Mouse (Mus musculus) liver, postnatal 0 days (tissue): Measurements from ENCODE around the gene Lat. TPM values are rescaled to one million over a fixed set of nuclear protein-coding genes. Genes with fewer than 3 reads are reported as not detected.

Experiments used
- ATAC-seq: fragments of 200-750 bp; cut with Nextera tagmentation; 2 replicates; pipeline ENCODE4 v1.8.0; 2017; ENCODE audit warnings: mild to moderate bottlenecking, moderate library complexity
- DNase-seq: peaks from one replicate; pipeline ENCODE4 v3.0.0-alpha.2; 2016
- H3K27ac ChIP-seq: fragments of 300-500 bp; sonication (generic); 2 replicates; pipeline ENCODE4 v1.5.1; 2014; ENCODE audit warnings: antibody characterized with exemption, moderate library complexity, mild to moderate bottlenecking, low read depth
- H3K27me3 ChIP-seq: fragments of 300-500 bp; sonication (generic); 2 replicates; pipeline ENCODE4 v1.6.1; 2014; ENCODE audit warnings: low read length, control low read depth, mixed read lengths; ENCODE audit not compliant: insufficient read depth
- H3K36me3 ChIP-seq: fragments of 300-500 bp; sonication (generic); replicated peaks from 2 replicates; pipeline ENCODE4 v1.6.1; 2014; ENCODE audit warnings: mild to moderate bottlenecking, control low read depth, low read length, moderate library complexity, mixed read lengths; ENCODE audit not compliant: insufficient read depth
- H3K4me1 ChIP-seq: fragments of 300-500 bp; sonication (generic); 2 replicates; pipeline ENCODE4 v1.6.1; 2014; ENCODE audit warnings: antibody characterized with exemption, mild to moderate bottlenecking, control low read depth; ENCODE audit not compliant: insufficient read depth
- H3K4me2 ChIP-seq: fragments of 300-500 bp; sonication (generic); 2 replicates; pipeline ENCODE4 v1.6.1; 2014; ENCODE audit warnings: low read depth, mild to moderate bottlenecking, low read length, moderate library complexity, mixed read lengths
- H3K4me3 ChIP-seq: fragments of 300-500 bp; sonication (generic); 2 replicates; pipeline ENCODE4 v1.5.1; 2014; ENCODE audit warnings: low read depth, low read length
- H3K9ac ChIP-seq: fragments of 300-500 bp; sonication (generic); replicated peaks from 2 replicates; pipeline ENCODE4 v1.6.1; 2014; ENCODE audit warnings: mild to moderate bottlenecking, moderate library complexity
- H3K9me3 ChIP-seq: fragments of 300-500 bp; sonication (generic); 2 replicates; pipeline ENCODE4 v1.6.1; 2016; ENCODE audit warnings: mild to moderate bottlenecking, control low read depth, low read length, mixed read lengths
- CTCF ChIP-seq: sonication (generic); IDR thresholded peaks from 2 replicates; pipeline ENCODE4 v1.5.1; 2016; ENCODE audit warnings: antibody characterized with exemption, low read depth
- EP300 ChIP-seq: IDR thresholded peaks from 2 replicates; pipeline ENCODE4 v1.6.1; 2016; ENCODE audit warnings: antibody characterized with exemption, low read depth, mild to moderate bottlenecking
- WGBS: fragments of 180-500 bp; shearing (Covaris S2); extraction: QIAGEN DNeasy Blood & Tissue Kit; methylation state at CpG from one replicate; pipeline ENCODE4 v1.1.7; 2014; ENCODE audit not compliant: insufficient replicate concordance; 5-methylcytosine and 5-hydroxymethylcytosine counted together
- polyA plus RNA-seq: library from polyadenylated mRNA; unstranded; fragments of >200 nt; fragmentation: Nextera tagmentation; extraction: Ambion mirVana; gene quantifications from 2 replicates; pipeline ENCODE4 v1.2.1, GENCODE M21; 2015

Lat gene
- polyA plus RNA-seq: 8.7 and 9.2 TPM in 2 replicates

- WGBS: 16% methylated on average over 13 of the region's 13 CpGs
- H3K4me3 ChIP-seq: no peak within 1 kb of the TSS
- H3K27ac ChIP-seq: no peak within 1 kb of the TSS
- H3K9me3 ChIP-seq: no peaks in the 10 kb centered on the region
- H3K36me3 ChIP-seq: peaks cover 30% of the 10 kb centered on the region
- H3K9ac ChIP-seq: peak within 1 kb of the TSS; percentile 21; the same call in 1 of the 2 replicates
- peak within 1 kb of the TSS; percentile 50 for H3K4me2 ChIP-seq
- H3K27me3 ChIP-seq: no peaks in the 10 kb centered on the region
- H3K4me1 ChIP-seq: no peaks in the 10 kb centered on the region
- TF ChIP-seq CTCF (no peak), EP300 (no peak)
- peak; percentile 61 for ATAC-seq
- peak; percentile 50 for DNase-seq
Measured at GRCm38 (mm10) chr7:126369393-126369792, at the start of gene Lat. Gene Lat, minus strand, starts transcription at chr7:126369570.

DNA sequence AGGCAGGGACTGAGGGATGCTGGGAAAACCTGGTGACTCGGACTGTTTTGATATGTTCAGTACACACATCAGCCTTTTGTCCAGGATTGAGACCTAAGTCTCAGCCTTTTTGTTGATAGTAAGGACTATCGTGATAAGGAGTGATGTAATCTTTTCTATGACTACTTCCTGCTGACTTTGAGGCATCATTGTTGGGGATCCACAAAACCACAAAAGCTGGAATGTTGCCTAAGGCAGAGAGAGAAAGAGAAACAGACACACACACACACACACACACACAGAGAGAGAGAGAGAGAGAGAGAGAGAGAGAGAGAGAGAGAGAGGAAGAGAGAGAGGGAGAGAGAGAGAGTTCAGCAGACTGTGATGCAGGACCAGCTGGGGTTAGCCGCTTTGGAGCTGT is 49.1 kb upstream of the Lat start:
- no peak for ATAC-seq
- no peaks in the 10 kb centered on the region for H3K9me3 ChIP-seq
- no peak for TF ChIP-seq CTCF
- TF ChIP-seq EP300: no peak
- no peak for DNase-seq
- no peaks in the 10 kb centered on the region for H3K27me3 ChIP-seq
- H3K4me2 ChIP-seq: no peak overlapping the region
- 51% methylated on average over 3 of the region's 3 CpGs for WGBS
- H3K4me3 ChIP-seq: no peak overlapping the region
- H3K27ac ChIP-seq: peak overlapping the region; percentile 76; the same call in 1 of the 2 replicates
- H3K36me3 ChIP-seq: no peaks in the 10 kb centered on the region
- H3K4me1 ChIP-seq: no peaks in the 10 kb centered on the region
- no peak overlapping the region for H3K9ac ChIP-seq

GRCm38 (mm10) chr7:126417606-126418005 is 48.2 kb upstream of the Lat start:
- DNase-seq (no peak), ATAC-seq (no peak)
- Histone ChIP-seq H3K4me1 (no peaks in the 10 kb centered on the region), H3K4me3 (no peak overlapping the region), H3K9ac (no peak overlapping the region), H3K36me3 (no peaks in the 10 kb centered on the region), H3K9me3 (no peaks in the 10 kb centered on the region), H3K4me2 (no peak overlapping the region), H3K27ac (peak overlapping the region; percentile 76), H3K27me3 (no peaks in the 10 kb centered on the region)
- no peak for TF ChIP-seq CTCF
- no peak for TF ChIP-seq EP300
- WGBS: 74% methylated on average over 4 of the region's 4 CpGs

GRCm38 (mm10) chr7:126417045-126417444 is 47.7 kb upstream of the Lat start:
- ATAC-seq (peak; percentile 37; the same call in 1 of the 2 replicates), DNase-seq (no peak)
- Histone ChIP-seq H3K27me3 (no peaks in the 10 kb centered on the region), H3K4me2 (peak overlapping the region; percentile 30; the same call in 1 of the 2 replicates), H3K36me3 (no peaks in the 10 kb centered on the region), H3K9me3 (no peaks in the 10 kb centered on the region), H3K9ac (no peak overlapping the region), H3K4me3 (no peak overlapping the region), H3K4me1 (no peaks in the 10 kb centered on the region), H3K27ac (peak overlapping the region; percentile 76)
- 41% methylated on average over 8 of the region's 8 CpGs for WGBS
- no peak for TF ChIP-seq EP300
- TF ChIP-seq CTCF: no peak

GRCm38 (mm10) chr7:126416615-126417014 is 47.2 kb upstream of the Lat start:
- WGBS: 30% methylated on average over 2 of the region's 2 CpGs
- Histone ChIP-seq H3K4me2 (no peak overlapping the region), H3K4me1 (no peaks in the 10 kb centered on the region), H3K36me3 (no peaks in the 10 kb centered on the region), H3K27ac (peak overlapping the region; percentile 76), H3K27me3 (no peaks in the 10 kb centered on the region), H3K4me3 (no peak overlapping the region), H3K9ac (no peak overlapping the region), H3K9me3 (no peaks in the 10 kb centered on the region)
- peak; percentile 68 for ATAC-seq
- no peak for TF ChIP-seq CTCF
- TF ChIP-seq EP300: no peak
- peak; percentile 23 for DNase-seq

GRCm38 (mm10) chr7:126414725-126415124 is 45.4 kb upstream of the Lat start, which contains the start of gene Cd19:
Gene Cd19, minus strand, starts transcription at chr7:126414889.
- ATAC-seq (no peak), DNase-seq (no peak)
- no peaks in the 10 kb centered on the region for H3K4me1 ChIP-seq
- peak within 1 kb of the TSS; percentile 35 for H3K4me3 ChIP-seq
- no peaks in the 10 kb centered on the region for H3K9me3 ChIP-seq
- peak within 1 kb of the TSS; percentile 51; the same call in 1 of the 2 replicates for H3K27ac ChIP-seq
- H3K36me3 ChIP-seq: no peaks in the 10 kb centered on the region
- no peak for TF ChIP-seq EP300
- no peak for TF ChIP-seq CTCF
- H3K4me2 ChIP-seq: peak within 1 kb of the TSS; percentile 49
- H3K27me3 ChIP-seq: no peaks in the 10 kb centered on the region
- H3K9ac ChIP-seq: peak within 1 kb of the TSS; percentile 26
- 78% methylated on average over 6 of the region's 6 CpGs for WGBS

DNA sequence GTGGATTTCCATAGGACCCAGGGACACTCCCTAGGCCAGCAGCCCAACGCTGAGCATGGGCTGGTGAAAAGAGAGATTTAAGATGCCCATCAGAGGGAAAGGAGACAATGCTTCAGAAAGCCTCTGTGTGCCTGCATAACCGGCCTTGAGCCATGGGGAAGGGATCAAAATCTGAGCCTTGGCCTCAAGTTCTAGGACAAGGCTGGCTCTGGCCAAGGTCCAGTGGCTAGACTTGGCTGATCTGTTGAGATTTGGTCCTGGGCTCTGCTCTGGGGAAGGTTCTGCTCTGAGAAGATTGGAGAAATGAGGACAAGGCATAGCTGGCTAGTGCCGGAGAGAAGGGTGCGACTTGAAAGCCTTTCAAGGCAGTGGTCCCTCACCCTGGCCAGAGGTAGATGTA is 41.7 kb upstream of the Lat start:
- H3K27ac ChIP-seq: no peak overlapping the region
- no peak overlapping the region for H3K4me3 ChIP-seq
- no peaks in the 10 kb centered on the region for H3K4me1 ChIP-seq
- DNase-seq (no peak), ATAC-seq (no peak)
- no peak overlapping the region for H3K9ac ChIP-seq
- H3K27me3 ChIP-seq: no peaks in the 10 kb centered on the region
- no peaks in the 10 kb centered on the region for H3K9me3 ChIP-seq
- no peak overlapping the region for H3K4me2 ChIP-seq
- TF ChIP-seq CTCF (no peak), EP300 (no peak)
- 83% methylated on average over 4 of the region's 4 CpGs for WGBS
- no peaks in the 10 kb centered on the region for H3K36me3 ChIP-seq
